Mouse (Mus musculus): ENCODE data around the gene Lefty1.
A peak's percentile ranks its signal among the peaks of the same experiment; 100 is the strongest.
"Not testable (repeated sequence)": the region's sequence is repeated elsewhere in the genome, so short reads cannot be mapped to it uniquely, and the experiment has no call there.

The Lefty1 gene

GRCm38 (mm10) chr1:180934467-180935419 lies at the start of gene Lefty1:
Gene Lefty1, plus strand, starts transcription at chr1:180935022.
- no peak for DNase-seq

- no peak for DNase-seq
These were observed 46.2 kb upstream of the Lefty1 start for GRCm38 (mm10) chr1:180888556-180889042.

GRCm38 (mm10) chr1:180889172-180889571 lies 45.6 kb upstream of the Lefty1 start:
- no peak for DNase-seq

GRCm38 (mm10) chr1:180889841-180890240 lies 45.0 kb upstream of the Lefty1 start:
- DNase-seq: no peak

- no peak for DNase-seq
These were observed 42.0 kb upstream of the Lefty1 start, which contains the start of gene Lefty2 for GRCm38 (mm10) chr1:180892808-180893207. Gene Lefty2, plus strand, starts transcription at chr1:180893108.

GRCm38 (mm10) chr1:180894088-180894987 lies 40.5 kb upstream of the Lefty1 start:
- not testable (repeated sequence) for DNase-seq

- peak; percentile 24 for DNase-seq
These were observed 33.7 kb upstream of the Lefty1 start for GRCm38 (mm10) chr1:180901107-180901506.

- no peak for DNase-seq
These were observed 31.9 kb upstream of the Lefty1 start for GRCm38 (mm10) chr1:180902915-180903314.

GRCm38 (mm10) chr1:180903666-180904038 lies 31.2 kb upstream of the Lefty1 start:
- no peak for DNase-seq

- peak; percentile 94 for DNase-seq
These were observed 30.6 kb upstream of the Lefty1 start, which contains the start of gene Pycr2 for GRCm38 (mm10) chr1:180904039-180904814. Gene Pycr2, plus strand, starts transcription at chr1:180904293.

GRCm38 (mm10) chr1:180904815-180905080 lies 30.1 kb upstream of the Lefty1 start:
- DNase-seq: no peak

- DNase-seq: no peak
These were observed 29.5 kb upstream of the Lefty1 start for GRCm38 (mm10) chr1:180905307-180905706.

- DNase-seq: no peak
These were observed 28.9 kb upstream of the Lefty1 start for GRCm38 (mm10) chr1:180905876-180906275.

- DNase-seq: no peak
These were observed 28.2 kb upstream of the Lefty1 start for GRCm38 (mm10) chr1:180906461-180907147.

GRCm38 (mm10) chr1:180911138-180911537 lies 23.7 kb upstream of the Lefty1 start:
- DNase-seq: no peak

GRCm38 (mm10) chr1:180911653-180912287 lies 23.1 kb upstream of the Lefty1 start:
- no peak for DNase-seq

GRCm38 (mm10) chr1:180912792-180913191 lies 22.0 kb upstream of the Lefty1 start:
- DNase-seq: no peak

GRCm38 (mm10) chr1:180913797-180914196 lies 21.0 kb upstream of the Lefty1 start:
- DNase-seq: no peak

- no peak for DNase-seq
These were observed 18.4 kb upstream of the Lefty1 start for GRCm38 (mm10) chr1:180916425-180916824.

GRCm38 (mm10) chr1:180917053-180917452 lies 17.8 kb upstream of the Lefty1 start:
- DNase-seq: no peak

GRCm38 (mm10) chr1:180919686-180920085 lies 15.1 kb upstream of the Lefty1 start:
- DNase-seq: no peak

All from right cerebral cortex, adult 18-20 months (tissue).